10 mouse cellular contexts compared by ENCODE assay signal in genomic region chr7:115106041-115106440, GRCm38 (mm10).
"Had no signal": no experiment of that assay in that cellular context is flagged by ENCODE, and none has a peak within 500 bp of the region (broad histone marks: within the 10 kb centered on the region; RNA-seq: fewer than 3 reads in every experiment).

No protein-coding gene starts in this region.

- DNase-seq: heart, adult 18-20 months; heart, postnatal 10 days; heart, postnatal 4 days; kidney, adult 18-20 months; kidney, adult 8-10 months; kidney, postnatal 10 days; kidney, postnatal 25 days; kidney, postnatal 4 days; liver; liver, embryonic 13.5 days had no signal
